Mouse (Mus musculus): ENCODE results near the gene Entpd5.
"Not testable (repeated sequence)": the region's sequence is repeated elsewhere in the genome, so short reads cannot be mapped to it uniquely, and the experiment has no call there.

Entpd5 gene

GRCm38 (mm10) chr12:84398629-84399028 is 10.2 kb downstream of the Entpd5 start:
- DNase-seq = no peak

- no peak for DNase-seq
These were observed 11.1 kb downstream of the Entpd5 start for GRCm38 (mm10) chr12:84397685-84398084.

- DNase-seq = no peak
These were observed 11.7 kb downstream of the Entpd5 start for GRCm38 (mm10) chr12:84396947-84397679.

- no peak for DNase-seq
These were observed 15.0 kb downstream of the Entpd5 start for GRCm38 (mm10) chr12:84393847-84394246.

GRCm38 (mm10) chr12:84392681-84393080 is 16.1 kb downstream of the Entpd5 start:
- no peak for DNase-seq

- DNase-seq = no peak
These were observed 18.5 kb downstream of the Entpd5 start for GRCm38 (mm10) chr12:84390336-84390735.

- no peak for DNase-seq
These were observed 19.9 kb downstream of the Entpd5 start for GRCm38 (mm10) chr12:84388774-84389400.

GRCm38 (mm10) chr12:84388097-84388496 is 20.7 kb downstream of the Entpd5 start:
- no peak for DNase-seq

GRCm38 (mm10) chr12:84385408-84385807 is 23.4 kb downstream of the Entpd5 start:
- no peak for DNase-seq

GRCm38 (mm10) chr12:84384644-84385081 is 24.2 kb downstream of the Entpd5 start:
- no peak for DNase-seq

- DNase-seq = no peak
These were observed 26.5 kb downstream of the Entpd5 start for GRCm38 (mm10) chr12:84382369-84382768.

GRCm38 (mm10) chr12:84373831-84374481 is 34.9 kb downstream of the Entpd5 start:
- no peak for DNase-seq

- no peak for DNase-seq
These were observed 37.2 kb downstream of the Entpd5 start for GRCm38 (mm10) chr12:84371647-84372046.

- no peak for DNase-seq
These were observed 41.9 kb downstream of the Entpd5 start for GRCm38 (mm10) chr12:84366971-84367370.

GRCm38 (mm10) chr12:84365137-84365536 is 43.7 kb downstream of the Entpd5 start:
- DNase-seq = no peak

GRCm38 (mm10) chr12:84364291-84364690 is 44.5 kb downstream of the Entpd5 start:
- no peak for DNase-seq

GRCm38 (mm10) chr12:84362872-84363271 is 46.0 kb downstream of the Entpd5 start:
- no peak for DNase-seq

- DNase-seq = peak; percentile 100
These were observed 47.0 kb downstream of the Entpd5 start, which contains the start of the genes Coq6 and Fam161b for GRCm38 (mm10) chr12:84361555-84362489. Coq6 (plus strand) TSS chr12:84361657. Fam161b (minus strand) TSS chr12:84361833.

- not testable (repeated sequence) for DNase-seq
These were observed 50.1 kb downstream of the Entpd5 start for GRCm38 (mm10) chr12:84358699-84359098.

GRCm38 (mm10) chr12:84347192-84347591 is 61.6 kb downstream of the Entpd5 start:
- peak; percentile 54 for DNase-seq

GRCm38 (mm10) chr12:84336963-84337625 is 71.7 kb downstream of the Entpd5 start:
- DNase-seq = no peak

- DNase-seq = no peak
These were observed 81.7 kb downstream of the Entpd5 start for GRCm38 (mm10) chr12:84327111-84327512.

Measured in retina, postnatal 1 day (tissue).